Mouse (Mus musculus) myocyte (in vitro differentiated cells): ENCODE data around the gene Numb.

Source experiments
- POLR2A ChIP-seq: IDR thresholded peaks from one replicate; pipeline ENCODE4 v1.6.1; 2011; ENCODE audit warnings: low read depth, mild to moderate bottlenecking, control low read depth, moderate library complexity; ENCODE audit not compliant: insufficient read length
- POLR2AphosphoS2 ChIP-seq: IDR thresholded peaks from one replicate; pipeline ENCODE4 v1.6.1; 2011; ENCODE audit warnings: low read depth, control low read depth; ENCODE audit not compliant: insufficient read length

- no peak for TF ChIP-seq POLR2AphosphoS2
- no peak for TF ChIP-seq POLR2A
Measured at GRCm38 (mm10) chr12:83874597-83874996, 47.1 kb downstream of the Numb start.
